Comparison of ENCODE assay signal across 8 mouse cellular contexts in genomic region chr10:43578754-43579380, GRCm38 (mm10). TPM values are rescaled to one million over a fixed set of nuclear protein-coding genes. Genes with fewer than 3 reads are reported as not detected.
DNase-seq lines count a peak whose midpoint lies in the region; ATAC-seq and TF ChIP-seq lines count a peak whose summit lies in the region.

No protein-coding gene starts in this region.

- 0% methylated on average over 45 of the region's 65 CpGs for WGBS in hindbrain, embryonic 16.5 days
- under 1% methylated on average over 54 of the region's 65 CpGs for WGBS in liver, embryonic 14.5 days (ENCODE audit: insufficient replicate concordance)

- no peak for TF ChIP-seq CTCF in bone marrow macrophage, adult 2 months (IDR thresholded peaks at IDR 0.05; ENCODE audit: low read depth, low read length)
- no peak for TF ChIP-seq CTCF in liver, embryonic 14.5 days (IDR thresholded peaks at IDR 0.05; ENCODE audit: low read depth)

- H3K27ac ChIP-seq in bone marrow macrophage, adult 2 months (ENCODE audit: insufficient read depth, low read depth, low read length), result no peak overlapping the region
- peak overlapping the region; percentile 87 for H3K27ac ChIP-seq in hindbrain, embryonic 16.5 days (ENCODE audit: low read depth, low read length)
- peak overlapping the region; percentile 87 for H3K27ac ChIP-seq in liver, embryonic 14.5 days

- peak; percentile 70 to 72 for DNase-seq in cerebellum, postnatal 14 days
- DNase-seq in cerebellum, adult 9-11 months, result no peak
- DNase-seq in forelimb bud, embryonic 11.5 days (ENCODE audit: low read depth, low spot score), result peak; percentile 85
- peak; percentile 76 to 80 (median 76) for DNase-seq in liver, embryonic 14.5 days (ENCODE audit: low read depth in 3 of 3, low spot score in 3 of 3)
- peak; percentile 94 for DNase-seq in neural tube, embryonic 10.5 days (ENCODE audit: extremely low spot score, low spot score)
- peak; percentile 76 for DNase-seq in testis, postnatal 10 days (ENCODE audit: low spot score)

- H3K4me1 ChIP-seq in bone marrow macrophage, adult 2 months (ENCODE audit: control insufficient read depth, insufficient read depth, low read length), result no peaks in the 10 kb centered on the region
- H3K4me1 ChIP-seq in hindbrain, embryonic 16.5 days (ENCODE audit: control insufficient read depth, insufficient read depth, low read depth, low read length), result peaks cover 10% of the 10 kb centered on the region
- H3K4me1 ChIP-seq in liver, embryonic 14.5 days (replicated peaks; ENCODE audit: control insufficient read depth in 2 of 2, insufficient read depth in 2 of 2, low read length in 1 of 2), result peaks cover 18 to 22% of the 10 kb centered on the region in 2 experiments

- TF ChIP-seq POLR2A in bone marrow macrophage, adult 2 months (IDR thresholded peaks at IDR 0.05; ENCODE audit: borderline replicate concordance, low read depth, low read length), result no peak

- no peaks in the 10 kb centered on the region for H3K9me3 ChIP-seq in hindbrain, embryonic 16.5 days (ENCODE audit: control insufficient read depth, low read length)
- H3K9me3 ChIP-seq in liver, embryonic 14.5 days (ENCODE audit: control insufficient read depth, low read length), result no peaks in the 10 kb centered on the region

- TF ChIP-seq EP300 in liver, embryonic 14.5 days (IDR thresholded peaks at IDR 0.05; ENCODE audit: low read depth), result peak; percentile 44; the same call in 1 of the 2 replicates

- H3K27me3 ChIP-seq in hindbrain, embryonic 16.5 days (replicated peaks; ENCODE audit: control insufficient read depth, insufficient read depth, low read length), result no peaks in the 10 kb centered on the region
- no peaks in the 10 kb centered on the region for H3K27me3 ChIP-seq in liver, embryonic 14.5 days (ENCODE audit: control insufficient read depth, insufficient read depth, low read length)

- peak overlapping the region; percentile 60 for H3K4me3 ChIP-seq in bone marrow macrophage, adult 2 months (ENCODE audit: insufficient read depth, low read length)
- H3K4me3 ChIP-seq in hindbrain, embryonic 16.5 days (ENCODE audit: low read length), result peak overlapping the region; percentile 75
- peak overlapping the region; percentile 71 to 97 for H3K4me3 ChIP-seq in liver, embryonic 14.5 days (ENCODE audit: insufficient read depth in 1 of 2, low read depth in 2 of 2, low read length in 2 of 2)

- peak overlapping the region; percentile 94 for H3K9ac ChIP-seq in hindbrain, embryonic 16.5 days (ENCODE audit: low read depth, low read length)
- H3K9ac ChIP-seq in liver, embryonic 14.5 days (replicated peaks), result peak overlapping the region; percentile 99

- H3K36me3 ChIP-seq in hindbrain, embryonic 16.5 days (ENCODE audit: control insufficient read depth, insufficient read depth, low read length), result 0 out of 2 replicates have a peak, but pooled peaks cover 5% of the 10 kb centered on the region
- H3K36me3 ChIP-seq in liver, embryonic 14.5 days (replicated peaks; ENCODE audit: control insufficient read depth, insufficient read depth, low read depth), result peaks cover 40% of the 10 kb centered on the region

- H3K4me2 ChIP-seq in hindbrain, embryonic 16.5 days (ENCODE audit: low read length), result peak overlapping the region; percentile 93
- peak overlapping the region; percentile 92 for H3K4me2 ChIP-seq in liver, embryonic 14.5 days (ENCODE audit: low read depth)

- peak; percentile 93 for ATAC-seq in hindbrain, embryonic 16.5 days
- ATAC-seq in liver, embryonic 14.5 days (ENCODE audit: insufficient read depth), result peak; percentile 85

RNA-seq across cellular contexts. Expression of gene Cd24a, which starts 0.8 kb away (rescaled TPM):
- 1.9 and 2.6 TPM in 2 replicates for polyA plus RNA-seq in bone marrow macrophage, adult 2 months (2012; ENCODE audit: insufficient read depth, insufficient read length, missing spikeins)
- 546 and 598 TPM in 2 replicates for polyA plus RNA-seq in hindbrain, embryonic 16.5 days (2015; fragmentation: Nextera tagmentation; extraction: Ambion mirVana)
- polyA plus RNA-seq in liver, embryonic 14.5 days (2012; rRNA removed), result 977 and 1,014 TPM in 2 replicates
- polyA plus RNA-seq in liver, embryonic 14.5 days (2014; fragmentation: Nextera tagmentation; extraction: Ambion mirVana), result 1,175 and 1,210 TPM in 2 replicates

RNA-seq across cellular contexts. Expression of gene 1700021F05Rik, which starts 38.1 kb away (rescaled TPM):
- 29.8 and 39.4 TPM in 2 replicates for polyA plus RNA-seq in bone marrow macrophage, adult 2 months (2012; ENCODE audit: insufficient read depth, insufficient read length, missing spikeins)
- 64.8 and 74.9 TPM in 2 replicates for polyA plus RNA-seq in hindbrain, embryonic 16.5 days (2015; fragmentation: Nextera tagmentation; extraction: Ambion mirVana)
- polyA plus RNA-seq in liver, embryonic 14.5 days (2012; rRNA removed), result 5.2 and 11.6 TPM in 2 replicates
- polyA plus RNA-seq in liver, embryonic 14.5 days (2014; fragmentation: Nextera tagmentation; extraction: Ambion mirVana), result 30.7 TPM in 2 replicates

RNA-seq across cellular contexts. Expression of gene Gm9803, which starts 55.0 kb away (rescaled TPM):
- polyA plus RNA-seq in bone marrow macrophage, adult 2 months (2012; ENCODE audit: insufficient read depth, insufficient read length, missing spikeins), result 11.0 and 18.4 TPM in 2 replicates
- 15.2 and 49.0 TPM in 2 replicates for polyA plus RNA-seq in hindbrain, embryonic 16.5 days (2015; fragmentation: Nextera tagmentation; extraction: Ambion mirVana)
- polyA plus RNA-seq in liver, embryonic 14.5 days (2012; rRNA removed), result 12.3 and 14.7 TPM in 2 replicates
- 8.5 and 10.0 TPM in 2 replicates for polyA plus RNA-seq in liver, embryonic 14.5 days (2014; fragmentation: Nextera tagmentation; extraction: Ambion mirVana)

Comparison
In these comparisons a context has a peak if more than half of its experiments do, and no peak if none do; other contexts are left out.
1. RNA of gene Cd24a, which starts 0.8 kb away (polyA plus RNA-seq): 977 to 1,210 TPM in liver, embryonic 14.5 days and 546 to 598 TPM in hindbrain, embryonic 16.5 days; 1.9 to 2.6 TPM in bone marrow macrophage, adult 2 months; every median in the first group is over 100 times any median in the second.
2. Peak in every context shown above with its lines, with median percentiles within 50 percentile points of each other: H3K4me3 ChIP-seq.